Mouse (Mus musculus) kidney, adult 2 months (tissue): ENCODE measurements around the gene Pmf1.

Experiments used
- CTCF ChIP-seq: fragments of 200-500 bp; conservative IDR thresholded peaks from 2 replicates; pipeline ENCODE4 v1.5.1; 2011; ENCODE audit warnings: low read depth, mild to moderate bottlenecking, control low read depth, low read length, moderate library complexity, mixed read lengths; ENCODE audit not compliant: insufficient read depth, insufficient read length
- POLR2A ChIP-seq: fragments of 200-500 bp; IDR thresholded peaks from one replicate; pipeline ENCODE4 v1.6.1; 2011; ENCODE audit warnings: low read depth, low read length, control low read depth

- TF ChIP-seq CTCF = no peak
- TF ChIP-seq POLR2A = no peak
Measured at GRCm38 (mm10) chr3:88449395-88450023, 39.4 kb upstream of the Pmf1 start.
